Mouse (Mus musculus) embryonic facial prominence, embryonic 15.5 days (tissue): ENCODE data around the gene Agbl3. TPM values are rescaled to one million over a fixed set of nuclear protein-coding genes. Genes with fewer than 3 reads are reported as not detected.

Source experiments
- ATAC-seq: fragments of 200-750 bp; cut with Nextera tagmentation; 2 replicates; pipeline ENCODE4 v1.8.0; 2017; ENCODE audit warnings: low read depth, moderate TSS enrichment; ENCODE audit not compliant: insufficient number of reproducible peaks, low FRiP score, low TSS enrichment
- H3K27ac ChIP-seq: fragments of 300-500 bp; sonication (generic); replicated peaks from 2 replicates; pipeline ENCODE4 v1.5.1; 2015; ENCODE audit warnings: mild to moderate bottlenecking, inconsistent platforms
- H3K27me3 ChIP-seq: fragments of 300-500 bp; sonication (generic); 2 replicates; pipeline ENCODE4 v1.6.1; 2015; ENCODE audit warnings: inconsistent platforms
- H3K36me3 ChIP-seq: fragments of 300-500 bp; sonication (generic); 2 replicates; pipeline ENCODE4 v1.6.1; 2015; ENCODE audit warnings: mild to moderate bottlenecking, inconsistent platforms
- H3K4me1 ChIP-seq: fragments of 300-500 bp; sonication (generic); 2 replicates; pipeline ENCODE4 v1.6.1; 2015; ENCODE audit warnings: inconsistent platforms
- H3K4me2 ChIP-seq: fragments of 300-500 bp; sonication (generic); replicated peaks from 2 replicates; pipeline ENCODE4 v1.6.1; 2015; ENCODE audit warnings: mild to moderate bottlenecking, inconsistent platforms
- H3K4me3 ChIP-seq: fragments of 300-500 bp; sonication (generic); replicated peaks from 2 replicates; pipeline ENCODE4 v1.5.1; 2015; ENCODE audit warnings: mild to moderate bottlenecking, inconsistent platforms
- H3K9ac ChIP-seq: fragments of 300-500 bp; sonication (generic); 2 replicates; pipeline ENCODE4 v1.6.1; 2015; ENCODE audit warnings: inconsistent platforms
- H3K9me3 ChIP-seq: fragments of 300-500 bp; sonication (generic); replicated peaks from 2 replicates; pipeline ENCODE4 v1.6.1; 2016; ENCODE audit warnings: inconsistent platforms
- WGBS: fragments of 180-500 bp; shearing (Covaris S2); methylation state at CpG from one replicate; pipeline ENCODE4 v1.1.7; 2015; 5-methylcytosine and 5-hydroxymethylcytosine counted together
- polyA plus RNA-seq: library from polyadenylated mRNA; unstranded; fragments of >200 nt; fragmentation: Nextera tagmentation; extraction: Ambion mirVana; gene quantifications from 2 replicates; pipeline ENCODE4 v1.2.1, GENCODE M21; 2015

Gene Agbl3
- polyA plus RNA-seq, 1 experiment from 2014 or later, result 8.9 TPM

- no peaks in the 10 kb centered on the region for H3K36me3 ChIP-seq
- no peaks in the 10 kb centered on the region for H3K9me3 ChIP-seq
- H3K4me3 ChIP-seq, result no peak overlapping the region
- 0 out of 2 replicates have a peak overlapping the region, but pooled peaks have one; percentile 63 for H3K27ac ChIP-seq
- no peaks in the 10 kb centered on the region for H3K27me3 ChIP-seq
- 41% methylated on average over 8 of the region's 8 CpGs for WGBS
- H3K9ac ChIP-seq, result no peak overlapping the region
- ATAC-seq, result no peak
- no peak overlapping the region for H3K4me2 ChIP-seq
- H3K4me1 ChIP-seq, result peaks cover 56% of the 10 kb centered on the region
Measured at GRCm38 (mm10) chr6:34866786-34867185, 86.6 kb downstream of the Agbl3 start.

DNA sequence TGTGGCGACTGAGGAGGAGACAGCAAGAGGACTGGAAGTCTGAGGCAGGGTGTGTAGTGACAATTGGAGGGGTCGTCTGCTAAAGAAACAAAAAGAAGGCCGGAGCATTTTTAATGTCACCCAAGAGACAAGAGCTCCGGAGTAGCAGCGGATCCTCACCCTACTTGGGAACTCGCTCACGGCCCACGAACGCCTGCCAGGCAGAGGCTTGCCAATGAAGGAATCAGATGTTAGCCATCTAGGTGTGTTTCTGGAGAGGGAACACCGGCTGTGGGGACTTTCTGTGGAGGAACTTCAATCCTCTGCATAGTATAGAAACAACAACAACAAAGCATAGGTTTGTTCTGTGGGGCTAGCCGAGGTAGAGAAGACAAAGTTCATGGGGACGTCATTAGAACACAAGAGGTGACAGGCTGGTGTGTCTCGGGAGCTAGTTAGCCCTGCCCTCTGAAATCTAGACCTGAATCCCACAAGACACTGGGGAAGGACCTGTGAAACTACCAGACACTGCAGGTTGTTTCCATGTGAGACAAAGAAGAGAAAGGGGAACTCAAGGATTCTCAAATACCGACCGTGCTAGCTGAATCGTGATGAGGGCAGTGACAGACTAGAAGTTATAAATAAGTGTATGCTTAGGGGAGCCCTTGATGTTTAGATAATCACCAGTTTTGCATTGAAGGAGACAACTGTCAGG, 87.2 kb downstream of the Agbl3 start:
- H3K9ac ChIP-seq, result no peak overlapping the region
- ATAC-seq, result no peak
- H3K36me3 ChIP-seq, result no peaks in the 10 kb centered on the region
- 62% methylated on average over 16 of the region's 16 CpGs for WGBS
- no peak overlapping the region for H3K4me2 ChIP-seq
- H3K27me3 ChIP-seq, result no peaks in the 10 kb centered on the region
- H3K4me1 ChIP-seq, result peaks cover 56% of the 10 kb centered on the region
- H3K4me3 ChIP-seq, result no peak overlapping the region
- H3K27ac ChIP-seq, result peak overlapping the region; percentile 63; the same call in 1 of the 2 replicates
- H3K9me3 ChIP-seq, result no peaks in the 10 kb centered on the region

DNA sequence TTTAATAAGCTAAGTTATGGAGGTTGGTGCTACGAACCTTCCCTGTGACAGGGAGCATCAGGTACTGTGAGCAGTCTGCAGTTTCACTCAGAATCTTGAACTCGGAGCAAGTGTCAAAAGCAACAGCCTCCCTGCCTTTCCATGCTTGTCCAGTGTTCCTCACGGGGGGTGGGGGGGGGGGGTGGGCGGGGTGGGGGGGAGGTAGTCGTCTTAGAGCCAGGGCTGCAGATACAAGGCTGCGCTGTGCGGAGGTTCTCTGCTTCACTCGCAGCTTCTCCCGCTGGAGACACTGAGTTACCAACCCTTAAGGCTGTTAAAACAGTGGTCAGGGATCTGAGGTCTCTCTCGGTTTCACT, 87.7 kb downstream of the Agbl3 start:
- no peak overlapping the region for H3K27ac ChIP-seq
- no peaks in the 10 kb centered on the region for H3K36me3 ChIP-seq
- H3K9ac ChIP-seq, result no peak overlapping the region
- H3K4me1 ChIP-seq, result peaks cover 59% of the 10 kb centered on the region
- no peak overlapping the region for H3K4me2 ChIP-seq
- no peaks in the 10 kb centered on the region for H3K9me3 ChIP-seq
- H3K27me3 ChIP-seq, result no peaks in the 10 kb centered on the region
- no peak for ATAC-seq
- H3K4me3 ChIP-seq, result no peak overlapping the region
- WGBS, result 64% methylated on average over 10 of the region's 10 CpGs

- no peak overlapping the region for H3K4me3 ChIP-seq
- no peak overlapping the region for H3K9ac ChIP-seq
- 80% methylated on average over 20 of the region's 20 CpGs for WGBS
- no peaks in the 10 kb centered on the region for H3K27me3 ChIP-seq
- no peak for ATAC-seq
- no peaks in the 10 kb centered on the region for H3K36me3 ChIP-seq
- H3K4me2 ChIP-seq, result no peak overlapping the region
- no peaks in the 10 kb centered on the region for H3K9me3 ChIP-seq
- H3K27ac ChIP-seq, result no peak overlapping the region
- H3K4me1 ChIP-seq, result peaks cover 55% of the 10 kb centered on the region
Measured at GRCm38 (mm10) chr6:34868507-34869217, 88.4 kb downstream of the Agbl3 start.

- Histone ChIP-seq H3K27ac (peak overlapping the region; percentile 79; the same call in 1 of the 2 replicates), H3K36me3 (no peaks in the 10 kb centered on the region), H3K9ac (no peak overlapping the region), H3K4me1 (peaks cover 52% of the 10 kb centered on the region), H3K4me3 (no peak overlapping the region), H3K27me3 (no peaks in the 10 kb centered on the region), H3K9me3 (no peaks in the 10 kb centered on the region), H3K4me2 (no peak overlapping the region)
- WGBS, result 65% methylated on average over 13 of the region's 13 CpGs
- ATAC-seq, result no peak
Measured at GRCm38 (mm10) chr6:34869225-34869915, 89.1 kb downstream of the Agbl3 start.

DNA sequence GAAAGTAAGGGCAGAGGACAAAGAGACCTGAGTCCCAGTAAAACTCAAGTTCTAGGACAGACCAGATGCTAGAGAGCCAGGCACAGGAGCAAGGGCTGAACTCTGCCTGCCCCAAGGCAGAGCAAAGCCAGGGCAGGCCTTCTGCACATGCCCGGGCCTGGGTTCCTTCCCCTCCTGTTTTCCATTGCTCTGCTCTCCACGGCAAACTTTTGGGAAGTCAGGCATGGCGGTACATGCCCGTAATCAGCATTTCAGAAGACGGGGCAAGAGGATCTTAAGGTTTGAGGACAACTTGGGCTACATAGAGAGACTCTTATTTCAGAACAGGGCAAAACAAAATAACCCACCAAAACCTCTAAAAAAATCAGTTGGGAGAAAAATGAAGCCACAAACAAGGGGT, 89.9 kb downstream of the Agbl3 start:
- Histone ChIP-seq H3K9me3 (no peaks in the 10 kb centered on the region), H3K4me2 (no peak overlapping the region), H3K4me1 (peaks cover 59% of the 10 kb centered on the region), H3K4me3 (no peak overlapping the region), H3K36me3 (no peaks in the 10 kb centered on the region), H3K27ac (peak overlapping the region; percentile 79), H3K27me3 (no peaks in the 10 kb centered on the region), H3K9ac (no peak overlapping the region)
- 56% methylated on average over 5 of the region's 5 CpGs for WGBS
- no peak for ATAC-seq

DNA sequence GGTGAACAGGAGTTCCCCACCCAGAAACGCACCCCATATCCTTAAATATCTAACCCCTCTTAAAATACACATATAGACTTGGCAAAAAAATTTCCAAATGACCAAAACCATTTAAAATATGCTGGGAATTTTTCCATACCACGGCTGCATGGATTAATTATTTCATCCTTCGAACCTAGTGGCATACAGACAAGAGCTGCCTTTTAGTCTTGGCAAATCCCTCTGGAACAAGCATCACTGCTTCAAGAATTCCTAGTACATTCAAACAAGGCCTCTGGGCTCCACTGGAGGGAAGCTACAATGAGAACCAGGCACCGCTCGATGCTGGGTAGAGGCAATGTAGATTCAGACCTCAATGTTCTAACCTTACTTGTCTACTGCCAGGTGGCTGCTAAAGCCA, 90.5 kb downstream of the Agbl3 start:
- no peak overlapping the region for H3K9ac ChIP-seq
- peaks cover 55% of the 10 kb centered on the region for H3K4me1 ChIP-seq
- WGBS, result 25% methylated on average over 5 of the region's 5 CpGs
- H3K27ac ChIP-seq, result peak overlapping the region; percentile 79
- H3K36me3 ChIP-seq, result no peaks in the 10 kb centered on the region
- H3K9me3 ChIP-seq, result no peaks in the 10 kb centered on the region
- H3K27me3 ChIP-seq, result no peaks in the 10 kb centered on the region
- ATAC-seq, result 0 out of 2 replicates have a peak, but pooled peaks have one; percentile 27
- H3K4me2 ChIP-seq, result no peak overlapping the region
- no peak overlapping the region for H3K4me3 ChIP-seq

- Histone ChIP-seq H3K4me3 (no peak overlapping the region), H3K36me3 (no peaks in the 10 kb centered on the region), H3K4me2 (no peak overlapping the region), H3K9me3 (no peaks in the 10 kb centered on the region), H3K27ac (0 out of 2 replicates have a peak overlapping the region, but pooled peaks have one; percentile 9), H3K9ac (no peak overlapping the region), H3K4me1 (peaks cover 56% of the 10 kb centered on the region), H3K27me3 (no peaks in the 10 kb centered on the region)
- ATAC-seq, result no peak
- WGBS, result 87% methylated on average over 7 of the region's 7 CpGs
Measured at GRCm38 (mm10) chr6:34871929-34872328, 91.7 kb downstream of the Agbl3 start.

GRCm38 (mm10) chr6:34872871-34873270, 92.6 kb downstream of the Agbl3 start:
- H3K4me2 ChIP-seq, result no peak overlapping the region
- H3K27me3 ChIP-seq, result no peaks in the 10 kb centered on the region
- peaks cover 58% of the 10 kb centered on the region for H3K4me1 ChIP-seq
- WGBS, result 79% methylated on average over 10 of the region's 10 CpGs
- no peak overlapping the region for H3K4me3 ChIP-seq
- no peak overlapping the region for H3K27ac ChIP-seq
- H3K9me3 ChIP-seq, result no peaks in the 10 kb centered on the region
- no peaks in the 10 kb centered on the region for H3K36me3 ChIP-seq
- ATAC-seq, result no peak
- H3K9ac ChIP-seq, result no peak overlapping the region

GRCm38 (mm10) chr6:34874101-34874921, 94.1 kb downstream of the Agbl3 start:
- Histone ChIP-seq H3K4me1 (peaks cover 72% of the 10 kb centered on the region), H3K27ac (peak overlapping the region; percentile 60), H3K36me3 (no peaks in the 10 kb centered on the region), H3K27me3 (no peaks in the 10 kb centered on the region), H3K9ac (no peak overlapping the region), H3K4me2 (no peak overlapping the region), H3K4me3 (no peak overlapping the region), H3K9me3 (no peaks in the 10 kb centered on the region)
- ATAC-seq, result no peak
- WGBS, result 39% methylated on average over 21 of the region's 21 CpGs
